Mouse (Mus musculus): ENCODE results near the gene Ccdc87. TPM values are rescaled to one million over a fixed set of nuclear protein-coding genes. Genes with fewer than 3 reads are reported as not detected.
"Not testable (repeated sequence)": the region's sequence is repeated elsewhere in the genome, so short reads cannot be mapped to it uniquely, and the experiment has no call there.

Ccdc87 gene
- total RNA-seq, 2 experiments from 2014 or later = 0.11 TPM; not detected in 1

DNA sequence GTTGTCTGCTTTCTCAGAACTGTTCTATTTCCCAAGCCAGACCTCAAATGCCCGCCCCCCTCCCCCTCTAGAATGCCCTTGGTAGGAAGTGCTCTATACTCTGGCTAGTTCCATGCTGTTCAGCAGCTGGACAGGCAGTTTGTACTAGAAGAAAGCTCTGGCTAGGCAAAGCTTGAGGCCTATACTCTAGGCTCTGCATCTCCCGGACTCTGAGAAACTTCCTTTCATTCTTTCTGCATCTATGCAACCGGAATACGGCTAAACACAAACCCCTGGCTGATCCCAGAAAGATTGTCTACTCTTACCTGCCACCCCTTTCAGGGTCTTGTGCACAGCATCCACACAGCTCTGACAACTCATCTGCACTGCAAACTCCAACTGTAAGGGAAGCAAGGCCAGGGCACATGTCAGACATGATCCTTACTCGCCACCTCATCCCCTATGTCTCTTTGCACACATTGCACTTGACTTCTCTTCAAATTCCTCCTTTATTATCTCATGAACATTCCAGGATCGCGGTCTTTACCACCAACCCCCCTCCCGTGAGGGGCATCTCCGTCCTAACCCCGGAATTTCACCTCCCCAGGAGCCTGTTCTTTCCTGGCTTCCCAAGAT lies 533 bp upstream of the Ccdc87 start:
- DNase-seq = no peak

DNA sequence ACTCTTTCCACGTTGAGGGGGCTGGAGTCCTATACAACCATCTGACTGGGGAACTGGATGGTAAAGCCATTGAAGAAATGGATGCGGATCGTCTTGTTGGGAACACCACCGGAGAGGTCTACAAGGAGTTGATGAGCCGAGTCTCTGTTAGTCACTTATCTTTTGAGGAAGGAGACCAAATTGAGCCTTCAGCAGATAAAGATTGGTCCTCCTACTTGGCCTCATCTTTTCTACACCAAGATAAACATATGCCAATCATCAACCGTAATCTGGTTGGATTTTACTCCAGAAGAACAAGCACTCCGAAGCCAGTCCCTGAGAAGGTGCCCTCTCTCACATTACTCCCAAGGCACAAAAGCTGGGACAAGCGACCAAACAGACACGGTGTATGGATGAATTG lies 1.7 kb downstream of the Ccdc87 start:
- DNase-seq = no peak

DNA sequence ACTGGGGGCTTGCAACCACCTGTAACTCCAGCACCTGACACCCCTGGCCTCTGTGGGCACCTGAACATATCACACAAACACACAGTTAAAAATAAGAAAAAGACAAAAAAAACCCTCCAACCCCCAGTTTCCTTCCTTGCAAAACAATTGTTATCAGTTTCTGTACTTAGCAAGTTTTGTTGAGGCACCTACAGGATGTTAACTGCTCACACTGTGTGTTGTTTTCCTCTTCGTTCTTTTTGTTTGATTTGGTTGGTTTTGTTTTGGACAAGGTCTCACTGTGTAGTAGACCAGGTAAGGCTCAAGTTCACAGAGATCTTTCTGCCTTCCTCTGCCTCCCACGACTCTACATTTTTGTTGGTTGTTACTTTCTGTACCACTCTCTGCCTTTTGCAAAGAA lies 3.4 kb downstream of the Ccdc87 start:
- no peak for DNase-seq

DNA sequence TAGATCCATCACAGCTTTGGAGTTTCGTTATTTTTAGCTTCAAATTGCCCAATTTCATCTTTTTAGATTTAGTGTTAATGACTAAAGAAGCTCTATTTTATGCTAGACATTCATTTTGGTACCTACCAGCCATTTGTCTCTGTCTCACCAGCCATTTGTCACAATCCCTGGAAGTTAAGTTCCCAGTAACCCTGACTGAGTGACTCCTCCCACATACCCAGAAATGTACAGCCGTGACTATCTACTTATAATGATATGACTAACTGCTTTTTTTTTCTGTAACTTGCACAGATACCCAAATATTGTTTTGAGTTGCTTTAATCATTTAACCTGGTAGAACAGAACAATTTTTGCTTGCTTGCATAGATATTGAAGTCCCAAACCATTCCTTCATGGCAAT lies 6.7 kb downstream of the Ccdc87 start:
- DNase-seq = no peak

DNA sequence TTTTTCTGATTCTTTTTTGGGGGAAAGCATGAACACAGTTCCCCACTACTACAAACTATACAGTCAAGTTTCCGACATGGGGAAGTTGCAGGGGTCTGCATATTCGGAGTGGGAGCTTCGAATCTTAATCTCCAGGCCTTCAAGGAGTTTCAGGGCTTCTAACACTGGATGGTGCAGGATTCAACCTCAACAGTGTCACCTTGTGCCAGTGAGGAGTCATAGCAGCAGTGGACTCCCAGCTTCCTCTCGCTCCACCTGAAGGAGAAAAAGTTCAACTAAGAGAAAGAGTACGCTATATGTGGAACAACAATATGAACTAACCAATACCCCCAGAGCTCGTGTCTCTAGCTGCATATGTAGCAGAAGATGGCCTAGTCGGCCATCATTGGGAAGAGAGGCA lies 8.3 kb downstream of the Ccdc87 start:
- DNase-seq = peak; percentile 40

DNA sequence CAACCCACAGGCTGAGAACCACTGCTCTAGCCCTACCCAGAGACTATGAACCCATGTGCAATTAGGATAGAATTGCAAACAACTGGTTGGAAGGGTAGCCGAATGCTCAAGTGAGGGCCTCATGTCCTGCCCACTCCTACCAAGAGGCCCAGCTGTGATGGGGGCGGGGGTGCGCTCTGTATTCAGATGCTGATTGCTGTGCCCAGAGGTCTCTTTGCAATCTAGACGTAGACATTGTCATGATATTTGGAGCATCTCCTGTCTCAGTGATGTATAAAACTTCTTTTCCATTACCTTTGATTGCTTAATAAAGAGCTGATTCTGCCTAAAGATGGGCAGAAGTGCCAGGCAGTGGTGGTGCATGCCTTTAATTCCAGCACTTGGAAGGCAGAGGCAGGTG lies 10.6 kb downstream of the Ccdc87 start:
- no peak for DNase-seq

DNA sequence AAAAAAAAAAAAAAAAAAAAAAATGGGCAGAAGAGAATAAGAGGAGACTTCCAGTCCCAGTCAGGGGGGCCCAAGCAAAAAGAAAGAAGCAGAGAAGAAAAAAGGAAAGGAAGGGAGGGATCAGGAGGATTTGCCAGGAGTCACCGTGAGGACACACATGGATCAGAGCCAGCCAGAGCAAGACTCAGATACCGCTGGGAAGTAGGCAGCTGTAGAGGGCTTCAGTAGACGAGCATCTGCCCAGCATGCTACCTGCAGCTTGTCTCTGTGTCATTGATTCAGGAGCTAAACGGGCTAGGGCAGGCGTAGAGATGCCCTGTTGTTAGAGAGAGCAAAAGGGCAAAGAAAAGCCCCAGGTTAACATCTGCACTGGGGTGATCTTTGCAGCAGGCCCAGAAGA lies 11.1 kb downstream of the Ccdc87 start:
- DNase-seq = no peak

DNA sequence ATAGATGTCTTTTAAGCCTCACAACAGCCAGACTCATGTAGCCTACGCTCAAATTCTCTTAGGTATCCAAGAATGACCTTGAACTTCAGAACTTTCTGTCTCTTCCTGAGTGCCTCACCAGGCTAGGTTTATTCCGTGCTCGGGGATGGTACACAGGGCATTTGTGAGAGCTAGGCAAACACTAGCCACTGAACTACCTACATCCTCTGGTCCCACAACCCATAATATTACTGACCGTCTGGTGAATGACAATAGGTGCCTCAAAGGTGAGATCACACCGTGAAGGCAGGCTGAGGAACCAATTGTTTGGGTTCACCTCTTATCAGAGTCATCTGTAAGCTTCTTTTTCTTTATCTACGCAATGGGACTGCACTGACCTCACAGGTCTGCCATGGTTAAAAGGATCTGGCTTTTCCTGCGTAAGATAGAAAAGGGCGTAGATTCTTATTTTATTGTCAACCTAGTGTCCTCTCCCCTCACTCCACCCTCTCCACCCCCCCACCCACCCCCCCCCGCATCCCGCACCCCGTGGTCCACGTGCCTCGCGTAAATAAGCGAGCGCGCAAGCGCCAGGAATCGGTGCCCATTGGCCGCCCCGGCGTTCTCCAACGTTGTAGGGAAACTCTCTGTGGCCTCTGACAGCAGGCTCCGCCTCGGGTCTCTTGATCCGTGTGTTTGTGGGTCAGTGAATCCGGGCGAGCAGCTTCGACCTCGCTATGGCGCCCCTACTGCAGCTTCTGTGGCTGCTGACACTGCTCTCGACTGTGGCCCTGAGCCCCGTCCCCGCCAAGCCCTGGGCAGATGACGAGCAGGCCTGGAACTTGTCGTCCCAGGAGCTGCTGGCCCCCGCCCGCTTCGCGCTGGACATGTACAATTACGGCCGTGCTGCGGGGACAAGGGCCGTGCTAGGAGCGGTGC lies 15.6 kb downstream of the Ccdc87 start, which contains the start of gene Ctsf:
Gene Ctsf, plus strand, starts transcription at position 579 of the 918 bp plus-strand sequence.
- DNase-seq = peak; percentile 85

DNA sequence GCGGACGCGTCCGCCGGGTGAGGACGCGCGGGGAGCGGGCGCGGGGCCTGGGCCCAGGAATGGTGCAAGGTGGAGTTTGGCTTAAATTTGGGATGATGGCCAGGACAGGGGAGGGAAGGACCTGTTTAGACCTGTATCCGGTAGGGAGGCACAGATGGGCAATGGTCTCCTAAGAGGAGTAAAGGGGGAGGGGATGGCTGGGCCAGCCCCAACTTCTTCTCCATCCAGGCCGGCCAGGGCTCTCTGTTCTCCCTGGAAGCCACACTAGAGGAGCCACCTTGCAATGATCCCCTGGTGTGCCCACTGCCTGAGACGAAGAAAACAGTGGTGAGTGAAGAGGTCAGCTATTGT lies 16.3 kb downstream of the Ccdc87 start:
- no peak for DNase-seq

DNA sequence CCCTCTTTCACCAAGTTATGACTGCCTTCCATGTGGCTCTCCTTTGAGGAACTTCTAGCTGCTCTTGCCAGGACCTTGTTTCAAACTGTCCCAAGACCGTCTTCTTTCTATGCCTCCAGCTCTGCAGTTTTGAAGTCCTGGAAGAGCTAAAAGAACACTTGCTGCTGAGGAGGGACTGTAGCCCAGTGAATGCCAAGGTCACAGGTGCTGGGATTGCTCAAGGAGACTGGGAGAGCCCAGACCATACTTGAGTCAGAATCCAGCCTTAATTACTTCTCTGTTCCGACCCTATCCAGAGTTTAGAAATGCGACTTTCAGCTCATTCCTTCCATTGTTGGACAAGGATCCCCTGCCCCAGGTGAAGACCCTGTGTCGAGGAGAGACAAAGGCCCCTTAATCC lies 16.8 kb downstream of the Ccdc87 start:
- no peak for DNase-seq

DNA sequence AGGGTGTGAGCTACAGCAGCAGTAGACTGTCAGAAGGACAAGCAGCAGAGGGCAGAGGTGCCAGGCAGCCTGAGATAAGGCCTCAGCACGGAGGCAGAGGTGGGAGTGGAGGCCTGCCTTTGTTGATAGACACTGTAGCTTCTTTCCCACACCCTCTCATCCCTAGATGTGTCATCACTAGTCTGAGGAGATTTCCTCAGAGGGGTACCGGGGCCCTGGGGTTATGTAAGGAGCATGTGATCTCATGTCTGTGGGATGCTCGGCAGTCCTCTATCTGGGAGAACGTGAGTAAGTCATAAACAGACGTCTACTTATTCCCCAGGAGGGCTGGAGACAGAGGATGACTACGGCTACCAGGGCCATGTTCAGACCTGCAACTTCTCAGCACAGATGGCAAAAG lies 19.9 kb downstream of the Ccdc87 start:
- DNase-seq = no peak

DNA sequence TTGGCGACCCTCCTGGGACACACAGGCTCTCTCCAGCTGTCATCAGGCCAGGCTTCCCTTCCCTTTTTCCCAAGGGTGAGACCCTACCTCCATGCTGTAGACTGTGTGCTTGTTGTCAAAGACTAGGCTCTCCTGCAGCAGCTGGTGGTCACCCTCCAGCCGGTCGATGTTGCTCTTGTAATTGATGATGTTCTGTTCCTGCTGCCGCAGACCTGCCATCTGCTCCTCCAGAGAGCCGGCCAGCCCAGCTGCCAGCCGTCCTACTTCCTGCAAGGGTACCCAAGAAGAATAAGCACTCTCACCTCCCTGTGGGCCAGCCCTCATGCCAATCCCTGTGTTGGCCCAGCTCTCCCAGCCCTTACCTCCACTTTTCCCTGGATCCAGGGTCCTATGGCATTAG lies 23.9 kb downstream of the Ccdc87 start:
- DNase-seq = no peak

DNA sequence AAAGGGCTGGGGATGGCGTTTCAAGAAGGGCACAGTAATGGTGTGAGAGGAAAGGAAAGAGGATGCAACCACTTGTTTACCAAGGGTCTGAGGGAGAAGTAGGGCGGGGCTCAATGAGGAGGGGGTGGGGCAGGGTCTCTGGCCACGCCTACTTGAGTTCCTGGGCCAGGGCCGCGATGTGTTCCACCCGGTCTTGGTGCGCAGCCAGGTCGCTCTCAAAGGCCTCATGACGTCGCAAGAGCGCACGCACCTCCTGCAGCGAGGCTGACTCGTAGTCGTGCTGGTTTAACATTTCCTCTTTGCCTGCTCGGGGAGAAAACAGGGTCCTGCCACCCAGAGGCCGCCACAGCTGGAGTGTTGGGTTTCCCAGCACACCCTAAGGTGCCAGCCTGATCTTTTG lies 26.0 kb downstream of the Ccdc87 start:
- peak; percentile 52 for DNase-seq

DNA sequence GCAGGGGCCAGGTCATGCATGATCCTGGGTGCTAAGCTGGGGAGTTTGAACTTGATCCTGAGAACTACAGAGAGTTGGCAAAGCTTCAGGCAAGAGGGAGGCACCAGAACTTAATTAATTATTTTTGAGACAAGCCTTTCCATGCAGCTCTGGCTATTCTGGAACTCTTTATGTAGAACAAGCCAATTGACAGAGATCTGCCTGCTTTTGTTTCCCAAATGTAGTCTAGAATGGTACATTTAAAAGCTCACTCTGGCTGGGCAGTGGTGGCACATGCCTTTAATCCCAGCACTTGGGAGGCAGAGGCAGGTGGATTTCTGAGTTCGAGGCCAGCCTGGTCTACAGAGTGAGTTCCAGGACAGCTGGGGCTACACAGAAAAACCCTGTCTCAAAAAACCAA lies 35.4 kb downstream of the Ccdc87 start:
- not testable (repeated sequence) for DNase-seq

DNA sequence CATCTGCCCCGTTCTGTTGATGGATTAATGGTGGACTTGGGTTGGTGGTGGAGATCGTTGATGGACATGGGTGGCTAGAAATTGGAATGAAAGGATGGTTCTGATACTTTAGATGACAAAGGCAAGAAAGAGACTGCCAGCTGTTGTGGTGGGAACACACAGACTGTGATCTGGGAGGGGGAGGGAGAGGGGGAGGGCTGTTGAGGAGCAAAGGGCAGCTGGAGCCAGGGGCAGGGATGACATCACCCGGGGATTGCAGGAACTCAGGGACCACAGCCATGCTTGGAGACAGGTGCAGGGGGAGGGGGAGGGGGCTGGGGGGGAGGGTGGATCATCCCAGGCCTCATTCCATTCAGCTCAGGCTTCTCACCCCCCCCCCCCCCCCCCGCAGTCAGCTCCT lies 37.1 kb downstream of the Ccdc87 start:
- DNase-seq = no peak

DNA sequence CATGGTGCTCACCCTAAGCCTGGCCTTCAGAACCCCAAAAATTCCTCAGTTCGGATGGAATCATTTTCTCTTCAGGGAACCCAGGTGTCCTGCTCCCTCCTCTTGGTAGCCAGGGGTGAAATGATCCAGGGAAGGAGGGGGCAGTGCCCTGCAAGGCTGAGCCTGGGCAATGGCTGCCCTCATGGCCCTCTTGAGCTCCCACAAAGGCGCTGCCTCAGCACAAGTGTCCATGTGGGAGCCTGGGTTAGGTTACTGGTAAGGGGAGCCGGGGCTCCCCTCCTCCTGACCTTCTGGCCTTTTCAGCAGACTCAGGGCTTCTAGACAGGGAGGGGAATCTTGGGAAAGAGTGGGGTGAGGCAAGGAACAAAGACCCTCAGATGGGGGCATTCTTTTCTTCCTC lies 37.6 kb downstream of the Ccdc87 start:
- no peak for DNase-seq

DNA sequence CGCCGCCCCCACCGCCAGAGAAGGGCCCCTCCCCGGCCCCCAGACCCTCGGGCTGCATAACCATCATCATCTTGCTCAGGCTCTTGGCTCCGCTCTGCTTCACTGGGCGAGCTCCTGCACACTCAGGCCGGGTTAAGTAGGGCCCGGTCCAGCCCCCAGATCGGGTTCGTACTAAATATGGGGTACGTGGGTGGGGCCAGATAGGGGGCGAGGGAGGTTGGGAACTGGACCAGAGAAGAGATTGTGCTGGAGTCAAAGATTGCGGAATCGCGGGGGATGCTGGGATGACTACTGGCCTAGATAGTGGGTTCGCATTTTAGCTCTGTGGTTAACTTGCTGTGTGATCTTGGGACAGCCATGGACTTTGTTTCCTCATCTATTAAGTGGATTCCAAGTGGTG lies 38.6 kb downstream of the Ccdc87 start, which contains the start of gene Actn3:
Gene Actn3, minus strand, starts transcription at position 125 of the 400 bp plus-strand sequence.
- peak; percentile 41 for DNase-seq

DNA sequence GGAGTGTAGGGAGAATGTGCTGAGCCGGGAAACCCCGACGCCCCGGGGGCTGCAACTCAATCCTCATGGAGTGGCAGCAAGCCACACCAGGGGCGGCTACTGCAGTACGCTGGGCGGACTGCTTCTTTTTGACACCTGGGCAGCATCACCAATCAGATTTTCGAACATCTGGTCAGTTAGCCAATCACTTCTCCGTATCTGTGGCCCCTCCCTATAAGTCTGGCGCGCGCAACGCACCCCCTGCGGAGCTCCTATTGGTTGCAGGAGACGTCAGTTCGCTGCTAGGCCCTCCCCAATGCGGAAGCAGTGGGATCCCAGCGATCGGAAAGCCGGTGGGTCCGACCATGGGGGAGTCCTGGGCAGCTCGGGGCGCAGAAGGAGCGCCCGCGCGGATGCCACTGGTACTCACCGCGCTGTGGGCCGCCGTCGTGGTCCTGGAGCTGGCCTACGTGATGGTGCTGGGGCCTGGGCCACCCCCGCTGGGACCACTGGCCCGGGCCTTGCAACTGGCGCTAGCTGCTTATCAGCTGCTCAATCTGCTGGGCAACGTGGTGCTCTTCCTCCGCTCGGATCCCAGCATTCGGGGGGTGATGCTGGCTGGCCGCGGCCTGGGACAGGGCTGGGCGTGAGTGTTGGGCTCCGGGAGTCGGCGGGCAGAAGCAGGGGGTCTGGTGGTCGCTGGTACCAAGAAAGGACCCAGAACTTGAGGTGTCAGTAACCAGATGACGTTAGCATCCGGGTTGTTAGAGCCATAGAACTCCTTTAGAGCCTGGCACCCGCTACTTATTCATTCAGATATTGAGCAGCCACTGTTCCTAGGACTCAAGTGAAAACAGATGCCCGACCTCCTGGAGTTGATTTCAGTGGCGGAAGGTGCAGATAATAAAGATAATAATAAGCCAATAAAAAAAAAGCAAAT lies 39.5 kb downstream of the Ccdc87 start, which contains the start of gene Zdhhc24:
Gene Zdhhc24, plus strand, starts transcription at position 264 of the 919 bp plus-strand sequence.
- DNase-seq = peak; percentile 97

DNA sequence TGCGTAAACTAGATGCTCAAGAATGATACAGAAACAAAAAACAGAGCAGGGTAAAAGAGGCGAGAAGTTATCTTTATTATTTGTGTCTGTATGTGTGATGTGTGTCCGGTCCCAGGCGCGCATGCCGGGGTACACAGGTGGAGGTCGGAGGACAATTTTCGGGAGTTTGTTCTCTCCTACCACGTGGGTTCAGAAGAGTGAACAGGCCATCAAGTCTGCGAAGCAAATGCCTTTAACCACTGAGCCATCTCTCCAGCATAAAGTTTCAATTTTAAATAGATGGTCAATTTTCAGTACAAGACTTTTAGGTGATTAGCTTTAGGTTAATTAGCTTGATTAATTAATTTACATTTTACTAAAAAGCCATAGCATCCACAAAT lies 40.1 kb downstream of the Ccdc87 start:
- no peak for DNase-seq

DNA sequence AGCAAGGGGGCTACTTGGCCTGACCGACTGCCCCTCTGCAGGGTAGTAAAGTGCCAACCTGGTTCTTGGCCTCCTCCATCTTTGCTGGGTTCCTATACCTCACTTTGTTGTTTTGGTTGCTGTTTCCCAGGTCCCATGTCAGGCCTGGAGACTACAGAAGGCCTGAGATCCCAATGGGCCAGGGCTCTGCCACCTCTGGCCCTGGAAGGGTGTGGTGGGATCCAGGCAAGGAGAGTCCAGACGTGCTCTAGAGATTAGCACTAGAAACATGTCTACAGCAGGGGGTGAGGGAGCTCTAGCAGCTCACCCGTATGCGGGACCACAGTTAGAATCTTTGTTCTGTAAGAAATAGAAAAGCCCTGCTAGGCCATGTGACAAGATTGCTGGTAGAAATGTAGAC lies 44.8 kb downstream of the Ccdc87 start:
- DNase-seq = no peak

DNA sequence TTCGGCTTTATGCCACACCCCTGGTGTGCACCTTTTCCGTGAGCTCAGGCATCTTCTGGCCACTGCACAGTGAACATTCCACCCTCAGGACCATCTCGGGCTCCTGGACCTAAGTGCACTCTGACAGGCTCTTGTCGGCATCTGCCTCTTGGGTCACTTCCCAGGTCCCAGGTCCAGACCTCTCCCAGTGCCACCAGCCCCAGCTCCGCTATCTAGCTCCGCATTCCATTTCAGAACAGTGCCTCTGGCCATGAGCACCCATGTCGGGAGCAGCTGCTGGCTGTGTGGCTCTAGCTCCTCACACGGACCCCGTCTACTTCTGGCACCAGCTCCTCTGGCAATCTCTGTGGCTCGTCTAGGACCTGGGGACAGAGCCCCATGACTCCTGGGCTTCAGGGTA lies 50.6 kb downstream of the Ccdc87 start:
- peak; percentile 12 for DNase-seq

DNA sequence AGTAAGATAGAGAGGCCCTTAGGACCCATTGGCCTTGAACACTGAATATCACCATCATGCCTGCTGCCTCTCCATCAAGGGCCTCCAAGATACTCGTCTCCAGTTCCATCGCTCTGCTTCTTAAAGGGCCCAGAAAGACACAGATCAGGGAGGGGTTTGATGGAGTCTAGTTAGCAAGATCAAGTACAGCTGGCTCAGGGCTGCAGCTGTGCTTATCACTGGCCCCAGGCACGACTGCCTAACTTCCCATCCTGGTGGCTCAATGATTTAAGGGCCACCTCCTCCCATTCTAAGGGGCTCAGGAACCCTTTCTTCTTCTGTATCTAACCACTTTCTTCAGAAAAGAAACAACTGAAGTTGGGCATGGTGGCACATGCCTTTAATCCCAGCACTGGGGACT lies 52.6 kb downstream of the Ccdc87 start:
- DNase-seq = no peak

All from heart, postnatal 4 days (tissue).